Mouse (Mus musculus) G1E (cell line): Measurements from ENCODE around the gene Ankzf1.

Experiments
- CTCF ChIP-seq: IDR thresholded peaks from 2 replicates; pipeline ENCODE4 v1.5.1; 2012; ENCODE audit warnings: low read depth, low read length, inconsistent platforms, mixed read lengths
- GATA1 ChIP-seq: IDR thresholded peaks from 2 replicates; pipeline ENCODE4 v1.6.1; 2012; ENCODE audit warnings: borderline replicate concordance, low read length, inconsistent platforms, mixed read lengths
- GATA2 ChIP-seq: IDR thresholded peaks from 2 replicates; pipeline ENCODE4 v1.6.1; 2012; ENCODE audit warnings: low read depth, low read length, inconsistent platforms, borderline replicate concordance
- POLR2AphosphoS5 ChIP-seq: IDR thresholded peaks from 2 replicates; pipeline ENCODE4 v1.6.1; 2012; ENCODE audit warnings: low read depth, low read length, inconsistent platforms; ENCODE audit not compliant: insufficient replicate concordance
- TAL1 ChIP-seq: conservative IDR thresholded peaks from 2 replicates; pipeline ENCODE4 v1.6.1; 2012; ENCODE audit warnings: low read depth, low read length, inconsistent platforms, mixed read lengths

DNA sequence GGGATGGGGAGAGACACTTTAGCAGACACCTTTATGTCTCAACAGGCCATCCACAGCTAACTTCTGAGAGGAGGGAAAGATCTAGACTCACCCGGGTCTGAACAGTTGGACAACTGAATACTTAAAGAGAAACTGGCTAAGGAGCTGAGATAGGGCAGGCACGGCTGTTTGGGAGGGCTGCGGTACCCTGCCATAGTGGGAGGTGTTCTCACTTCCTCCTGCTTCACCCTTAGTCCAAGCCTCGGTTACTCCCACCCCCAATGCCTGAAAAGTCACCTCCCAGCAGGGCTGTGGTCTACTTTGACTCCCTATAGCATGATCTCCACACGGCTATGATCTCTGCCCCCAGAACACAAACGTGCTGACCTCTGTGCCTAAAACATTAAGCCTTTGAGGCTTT is 31.6 kb downstream of the Ankzf1 start:
- TF ChIP-seq TAL1 (no peak), CTCF (no peak), GATA2 (no peak), GATA1 (no peak), POLR2AphosphoS5 (no peak)
